Mouse (Mus musculus) adipose tissue, adult 10 weeks (tissue): Measurements from ENCODE around the gene Gm21094. TPM values are rescaled to one million over a fixed set of nuclear protein-coding genes. Genes with fewer than 3 reads are reported as not detected.

Experiments
- polyA plus RNA-seq: library from polyadenylated mRNA; stranded (reverse); fragments of 350-450 nt; fragmentation: Illumina TruSeq; extraction: RNeasy Lipid Tissue Mini Kit (QIAGEN cat#74804); gene quantifications from one replicate; pipeline ENCODE4 v1.2.3, GENCODE M21; 2014; ENCODE audit warnings: low read depth, low replicate concordance

Gene Gm21094
- polyA plus RNA-seq = not detected

GRCm38 (mm10) chrY:32620343-32620742 lies at the start of gene Gm21094:
Gene Gm21094 (minus strand): TSS chrY:32620443.

